Mouse (Mus musculus) neural tube, embryonic 11.5 days (tissue): ENCODE data around the gene Tprkb. TPM values are rescaled to one million over a fixed set of nuclear protein-coding genes. Genes with fewer than 3 reads are reported as not detected.
"Not testable (repeated sequence)": the region's sequence is repeated elsewhere in the genome, so short reads cannot be mapped to it uniquely, and the experiment has no call there.

Experiments used
- ATAC-seq: fragments of 200-750 bp; cut with Nextera tagmentation; 2 replicates; pipeline ENCODE4 v1.8.0; 2017; ENCODE audit warnings: moderate number of reproducible peaks, mild to moderate bottlenecking, moderate TSS enrichment, moderate library complexity; ENCODE audit not compliant: insufficient read depth, low FRiP score, low TSS enrichment
- DNase-seq: peaks from one replicate; pipeline ENCODE4 v3.0.0-alpha.2; 2015; ENCODE audit warnings: low spot score
- H3K27ac ChIP-seq: fragments of 300-500 bp; sonication (generic); 2 replicates; pipeline ENCODE4 v1.5.1; 2014; ENCODE audit warnings: low read depth, mild to moderate bottlenecking, low read length
- H3K27me3 ChIP-seq: fragments of 300-500 bp; sonication (generic); 2 replicates; pipeline ENCODE4 v1.6.1; 2014; ENCODE audit warnings: mild to moderate bottlenecking, low read length, mixed read lengths; ENCODE audit not compliant: control insufficient read depth, insufficient read depth
- H3K36me3 ChIP-seq: fragments of 300-500 bp; sonication (generic); 2 replicates; pipeline ENCODE4 v1.6.1; 2014; ENCODE audit warnings: mild to moderate bottlenecking, low read length, moderate library complexity, mixed read lengths; ENCODE audit not compliant: control insufficient read depth, insufficient read depth
- H3K4me1 ChIP-seq: fragments of 300-500 bp; sonication (generic); 2 replicates; pipeline ENCODE4 v1.6.1; 2014; ENCODE audit warnings: low read length, mixed read lengths; ENCODE audit not compliant: control insufficient read depth, insufficient read depth
- H3K4me2 ChIP-seq: fragments of 300-500 bp; sonication (generic); 2 replicates; pipeline ENCODE4 v1.6.1; 2014; ENCODE audit warnings: low read depth, mild to moderate bottlenecking, moderate library complexity
- H3K4me3 ChIP-seq: fragments of 300-500 bp; sonication (generic); 2 replicates; pipeline ENCODE4 v1.5.1; 2014; ENCODE audit warnings: low read depth, low read length
- H3K9ac ChIP-seq: fragments of 300-500 bp; sonication (generic); 2 replicates; pipeline ENCODE4 v1.6.1; 2014; ENCODE audit warnings: mild to moderate bottlenecking, low read length
- H3K9me3 ChIP-seq: fragments of 300-500 bp; sonication (generic); 2 replicates; pipeline ENCODE4 v1.6.1; 2016; ENCODE audit warnings: low read length; ENCODE audit not compliant: control insufficient read depth
- WGBS: fragments of 180-500 bp; shearing (Covaris S2); extraction: QIAGEN DNeasy Blood & Tissue Kit; methylation state at CpG from one replicate; pipeline ENCODE4 v1.1.7; 2014; 5-methylcytosine and 5-hydroxymethylcytosine counted together
- polyA plus RNA-seq: library from polyadenylated mRNA; unstranded; fragments of >200 nt; fragmentation: Nextera tagmentation; extraction: Ambion mirVana; gene quantifications from 2 replicates; pipeline ENCODE4 v1.2.1, GENCODE M21; 2014

The Tprkb gene
- polyA plus RNA-seq, 1 experiment from 2014 or later = 27.5 TPM

- not testable (repeated sequence) for H3K4me3 ChIP-seq, H3K36me3 ChIP-seq, H3K27ac ChIP-seq, H3K4me1 ChIP-seq, H3K27me3 ChIP-seq, H3K4me2 ChIP-seq, DNase-seq, H3K9ac ChIP-seq, ATAC-seq, H3K9me3 ChIP-seq
- whole genome bisulfite sequencing = 69% methylated on average over 2 of the region's 2 CpGs
These were observed 4.7 kb upstream of the Tprkb start for GRCm38 (mm10) chr6:85906911-85907351.

GRCm38 (mm10) chr6:85908341-85908740 lies 3.3 kb upstream of the Tprkb start:
- WGBS = 74% methylated on average over 3 of the region's 3 CpGs
- H3K4me2 ChIP-seq = no peak overlapping the region
- no peaks in the 10 kb centered on the region for H3K27me3 ChIP-seq

GRCm38 (mm10) chr6:85909704-85910103 lies 2.0 kb upstream of the Tprkb start:
- Histone ChIP-seq H3K9me3 (no peaks in the 10 kb centered on the region), H3K4me2 (no peak overlapping the region), H3K9ac (no peak overlapping the region), H3K4me3 (no peak overlapping the region), H3K36me3 (no peaks in the 10 kb centered on the region), H3K27me3 (no peaks in the 10 kb centered on the region), H3K4me1 (no peaks in the 10 kb centered on the region), H3K27ac (no peak overlapping the region)
- DNase-seq = no peak
- no peak for ATAC-seq
- 98% methylated on average over 1 of the region's 1 CpGs for WGBS

More at GRCm38 (mm10) chr6:85908341-85908740, 3.3 kb upstream of the Tprkb start:
- Histone ChIP-seq H3K4me3 (no peak overlapping the region), H3K9ac (no peak overlapping the region), H3K9me3 (no peaks in the 10 kb centered on the region), H3K4me1 (no peaks in the 10 kb centered on the region), H3K36me3 (no peaks in the 10 kb centered on the region), H3K27ac (no peak overlapping the region)
- no peak for ATAC-seq
- no peak for DNase-seq

- DNase-seq (peak; percentile 21), ATAC-seq (peak; percentile 14; the same call in 1 of the 2 replicates)
- peak overlapping the region; percentile 72 for H3K9ac ChIP-seq
- 7% methylated on average over 11 of the region's 11 CpGs for WGBS
- H3K36me3 ChIP-seq = no peaks in the 10 kb centered on the region
- 0 out of 2 replicates have a peak overlapping the region, but pooled peaks have one; percentile 63 for H3K27ac ChIP-seq
- H3K4me3 ChIP-seq = peak overlapping the region; percentile 47
- H3K4me1 ChIP-seq = 0 out of 2 replicates have a peak, but pooled peaks cover 2% of the 10 kb centered on the region
- H3K9me3 ChIP-seq = no peaks in the 10 kb centered on the region
- H3K27me3 ChIP-seq = no peaks in the 10 kb centered on the region
- peak overlapping the region; percentile 63 for H3K4me2 ChIP-seq
These were observed 3.5 kb downstream of the Tprkb start for GRCm38 (mm10) chr6:85915141-85915538.

- H3K4me2 ChIP-seq = peak within 1 kb of the TSS; percentile 67
- under 1% methylated on average over 56 of the region's 61 CpGs for WGBS
- not testable (repeated sequence) for H3K27me3 ChIP-seq, H3K9me3 ChIP-seq, H3K36me3 ChIP-seq, H3K4me1 ChIP-seq
- H3K9ac ChIP-seq = peak within 1 kb of the TSS; percentile 72
- peak within 1 kb of the TSS; percentile 63; the same call in 1 of the 2 replicates for H3K27ac ChIP-seq
- H3K4me3 ChIP-seq = peak within 1 kb of the TSS; percentile 47
- peak; percentile 93 for DNase-seq
- peak; percentile 94 for ATAC-seq
These were observed 4.2 kb downstream of the Tprkb start, which contains the start of gene Nat8f1 for GRCm38 (mm10) chr6:85915539-85916513. Gene Nat8f1 (minus strand): TSS chr6:85915687.

- Histone ChIP-seq H3K9ac (peak overlapping the region; percentile 72), H3K4me1 (0 out of 2 replicates have a peak, but pooled peaks cover 2% of the 10 kb centered on the region), H3K27ac (no peak overlapping the region), H3K9me3 (no peaks in the 10 kb centered on the region), H3K4me2 (peak overlapping the region; percentile 67), H3K36me3 (no peaks in the 10 kb centered on the region), H3K27me3 (no peaks in the 10 kb centered on the region), H3K4me3 (peak overlapping the region; percentile 47; the same call in 1 of the 2 replicates)
- no peak for DNase-seq
- no peak for ATAC-seq
- WGBS = 85% methylated on average over 6 of the region's 6 CpGs
These were observed 4.9 kb downstream of the Tprkb start for GRCm38 (mm10) chr6:85916596-85916995.

GRCm38 (mm10) chr6:85918341-85918740 lies 6.7 kb downstream of the Tprkb start:
- not testable (repeated sequence) for H3K4me2 ChIP-seq, DNase-seq

GRCm38 (mm10) chr6:85919401-85919800 lies 7.7 kb downstream of the Tprkb start:
- Histone ChIP-seq H3K9ac (no peak overlapping the region), H3K36me3 (no peaks in the 10 kb centered on the region), H3K27ac (no peak overlapping the region), H3K9me3 (no peaks in the 10 kb centered on the region), H3K4me1 (0 out of 2 replicates have a peak, but pooled peaks cover 2% of the 10 kb centered on the region), H3K27me3 (no peaks in the 10 kb centered on the region), H3K4me2 (no peak overlapping the region), H3K4me3 (no peak overlapping the region)
- ATAC-seq (no peak), DNase-seq (no peak)
- 91% methylated on average over 4 of the region's 4 CpGs for WGBS

More at GRCm38 (mm10) chr6:85918341-85918740, 6.7 kb downstream of the Tprkb start:
- not testable (repeated sequence) for H3K36me3 ChIP-seq, H3K27me3 ChIP-seq, H3K4me3 ChIP-seq, H3K27ac ChIP-seq, ATAC-seq, H3K9me3 ChIP-seq, H3K9ac ChIP-seq, H3K4me1 ChIP-seq
- WGBS = 96% methylated on average over 3 of the region's 3 CpGs
